Mouse (Mus musculus): ENCODE data around the gene Gm49027. TPM values are rescaled to one million over a fixed set of nuclear protein-coding genes. Genes with fewer than 3 reads are reported as not detected.

Gm49027 gene
- polyA plus RNA-seq, 1 experiment = 0.74 TPM

DNA sequence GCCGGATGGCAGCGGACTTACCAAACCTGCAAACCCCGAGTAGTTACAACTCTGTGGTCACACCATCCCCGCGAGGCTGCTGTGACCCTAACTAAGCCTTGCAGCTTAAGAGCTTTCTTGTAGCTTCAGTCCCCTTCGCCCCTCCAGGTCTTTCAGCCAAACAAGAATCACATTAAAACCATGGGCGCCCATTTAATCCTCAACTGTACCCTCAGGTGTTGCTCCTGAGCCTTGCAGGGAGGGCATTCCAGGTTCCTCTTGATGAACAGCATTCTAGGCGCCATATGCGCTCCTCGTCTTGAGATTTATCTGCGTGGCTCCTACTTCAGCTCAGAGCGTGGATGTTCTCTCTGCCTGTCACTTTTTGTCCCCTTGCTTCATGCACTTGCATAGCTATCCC is 16.4 kb downstream of the Gm49027 start:
- Histone ChIP-seq H3K27ac (ENCODE audit: insufficient read depth, low read depth, low read length) (no peak overlapping the region), H3K4me3 (ENCODE audit: insufficient read depth, low read length) (peak overlapping the region; percentile 58; the same call in 1 of the 2 replicates), H3K4me1 (ENCODE audit: control insufficient read depth, insufficient read depth, low read length) (peaks cover 3% of the 10 kb centered on the region; the same call in 1 of the 2 replicates)
- TF ChIP-seq CTCF (IDR thresholded peaks at IDR 0.05; ENCODE audit: low read depth, low read length) = no peak
- TF ChIP-seq POLR2A (IDR thresholded peaks at IDR 0.05; ENCODE audit: borderline replicate concordance, low read depth, low read length) = no peak

DNA sequence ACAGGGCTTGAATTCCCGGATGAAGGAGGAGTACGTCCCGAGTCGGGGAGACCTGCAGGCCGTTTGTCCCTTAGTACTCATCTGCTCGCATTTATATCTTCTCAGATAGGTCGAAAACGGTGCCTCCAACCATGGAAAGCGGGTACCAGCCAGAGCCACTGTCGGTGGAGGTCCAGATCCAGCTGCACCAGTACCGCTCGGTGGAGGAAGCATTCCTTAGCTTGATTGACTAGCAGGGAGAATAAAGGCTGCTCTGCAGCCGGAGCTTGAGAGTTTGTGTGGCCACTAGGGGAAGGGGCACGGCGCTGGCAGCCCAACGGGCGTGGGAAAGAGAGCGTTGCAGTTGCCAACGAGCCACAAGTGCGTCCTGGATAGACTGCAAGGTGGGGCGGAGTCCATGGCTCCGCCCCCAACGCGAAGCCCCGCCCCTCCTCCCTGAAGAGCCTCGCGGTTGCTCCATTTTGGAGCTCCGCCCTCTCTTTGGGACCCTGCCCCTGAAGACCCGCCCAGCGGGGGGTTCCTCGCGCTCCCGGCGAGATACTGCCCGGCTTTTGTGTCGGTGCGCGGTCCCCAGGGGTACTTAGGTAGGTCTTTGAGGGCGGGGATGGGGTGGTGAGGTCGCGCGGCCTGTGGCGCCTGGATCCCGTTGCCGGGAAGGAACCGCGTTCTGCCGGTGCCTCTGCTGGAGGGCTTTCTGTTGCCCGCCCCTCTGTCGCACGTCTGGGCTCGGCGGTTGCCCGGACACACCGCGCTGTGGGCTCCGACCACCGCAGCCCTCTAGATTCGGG is 17.2 kb downstream of the Gm49027 start:
- TF ChIP-seq CTCF (IDR thresholded peaks at IDR 0.05; ENCODE audit: low read depth, low read length) (no peak), POLR2A (IDR thresholded peaks at IDR 0.05; ENCODE audit: borderline replicate concordance, low read depth, low read length) (no peak)
- peaks cover 3% of the 10 kb centered on the region; the same call in 1 of the 2 replicates for H3K4me1 ChIP-seq (ENCODE audit: control insufficient read depth, insufficient read depth, low read length)
- peak overlapping the region; percentile 58 for H3K4me3 ChIP-seq (ENCODE audit: insufficient read depth, low read length)
- H3K27ac ChIP-seq (ENCODE audit: insufficient read depth, low read depth, low read length) = no peak overlapping the region

DNA sequence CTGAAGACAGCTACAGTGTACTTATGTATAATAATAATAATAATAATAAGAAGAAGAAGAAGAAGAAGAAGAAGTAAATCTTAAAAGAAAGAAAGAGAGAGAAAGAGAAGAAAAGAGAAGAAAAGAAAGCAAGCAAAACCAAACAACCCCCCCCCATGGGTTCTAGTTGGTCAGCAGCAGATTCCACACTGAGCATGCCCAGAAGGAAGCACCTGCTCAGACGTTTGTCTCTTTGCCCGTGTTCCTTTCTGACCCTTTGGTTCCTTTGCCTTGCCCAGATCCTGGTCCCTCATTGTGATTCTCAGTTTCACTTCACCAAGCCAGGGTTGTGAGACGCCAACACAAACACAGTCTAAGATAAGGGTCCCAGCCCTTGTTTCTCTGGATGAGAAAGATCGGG is 23.3 kb downstream of the Gm49027 start:
- Histone ChIP-seq H3K27ac (ENCODE audit: insufficient read depth, low read depth, low read length) (no peak overlapping the region), H3K4me3 (ENCODE audit: insufficient read depth, low read length) (no peak overlapping the region), H3K4me1 (ENCODE audit: control insufficient read depth, insufficient read depth, low read length) (no peaks in the 10 kb centered on the region; the same call in 1 of the 2 replicates)
- TF ChIP-seq POLR2A (IDR thresholded peaks at IDR 0.05; ENCODE audit: borderline replicate concordance, low read depth, low read length) = no peak
- TF ChIP-seq CTCF (IDR thresholded peaks at IDR 0.05; ENCODE audit: low read depth, low read length) = no peak

DNA sequence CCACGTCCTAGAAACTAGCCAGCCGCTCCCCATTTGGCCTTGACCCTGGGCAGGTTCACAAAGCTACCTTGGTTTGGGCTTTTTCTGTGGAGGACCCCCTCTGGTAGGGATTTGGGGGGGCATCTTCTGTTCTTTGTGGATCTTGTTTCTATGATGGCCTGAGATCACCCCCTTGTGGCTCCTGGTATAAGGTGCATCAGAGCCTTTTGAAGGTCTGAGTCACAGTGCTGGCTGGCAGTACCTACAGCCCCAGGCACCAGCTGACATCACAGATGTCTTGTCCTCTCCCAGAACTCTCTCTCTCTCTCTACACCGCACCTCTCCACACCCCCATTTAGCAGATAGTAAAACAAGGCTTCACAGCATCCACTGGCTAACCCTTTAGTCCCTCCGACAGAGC is 25.6 kb downstream of the Gm49027 start:
- TF ChIP-seq CTCF (IDR thresholded peaks at IDR 0.05; ENCODE audit: low read depth, low read length) = no peak; the same call in 1 of the 2 replicates
- TF ChIP-seq POLR2A (IDR thresholded peaks at IDR 0.05; ENCODE audit: borderline replicate concordance, low read depth, low read length) = no peak
- H3K27ac ChIP-seq (ENCODE audit: insufficient read depth, low read depth, low read length) = no peak overlapping the region
- H3K4me3 ChIP-seq (ENCODE audit: insufficient read depth, low read length) = no peak overlapping the region

DNA sequence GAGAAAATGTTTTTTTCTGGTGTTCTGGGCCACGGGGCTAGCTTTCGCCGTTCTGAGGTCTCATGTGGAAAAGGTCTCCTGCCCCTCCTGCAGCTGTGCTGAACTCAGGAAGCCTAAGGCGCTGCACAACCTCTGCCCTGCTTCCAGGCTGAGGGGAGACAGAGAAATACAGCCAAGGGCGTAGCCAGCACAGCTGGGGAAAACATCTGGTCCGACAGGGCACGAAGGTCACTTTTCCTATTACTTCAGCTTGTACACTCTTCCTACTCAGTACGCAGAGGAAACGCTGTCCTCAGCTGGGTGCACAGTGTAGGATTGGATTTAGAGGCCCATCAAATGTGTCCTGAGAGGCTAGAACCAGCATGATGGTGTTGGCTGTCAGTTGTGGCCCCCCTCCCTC is 35.4 kb downstream of the Gm49027 start:
- Histone ChIP-seq H3K4me1 (ENCODE audit: control insufficient read depth, insufficient read depth, low read length) (no peaks in the 10 kb centered on the region), H3K27ac (ENCODE audit: insufficient read depth, low read depth, low read length) (no peak overlapping the region), H3K4me3 (ENCODE audit: insufficient read depth, low read length) (no peak overlapping the region)
- no peak for TF ChIP-seq POLR2A (IDR thresholded peaks at IDR 0.05; ENCODE audit: borderline replicate concordance, low read depth, low read length)
- TF ChIP-seq CTCF (IDR thresholded peaks at IDR 0.05; ENCODE audit: low read depth, low read length) = no peak

More for the DNA sequence above, 25.6 kb downstream of the Gm49027 start:
- no peaks in the 10 kb centered on the region; the same call in 1 of the 2 replicates for H3K4me1 ChIP-seq (ENCODE audit: control insufficient read depth, insufficient read depth, low read length)

DNA sequence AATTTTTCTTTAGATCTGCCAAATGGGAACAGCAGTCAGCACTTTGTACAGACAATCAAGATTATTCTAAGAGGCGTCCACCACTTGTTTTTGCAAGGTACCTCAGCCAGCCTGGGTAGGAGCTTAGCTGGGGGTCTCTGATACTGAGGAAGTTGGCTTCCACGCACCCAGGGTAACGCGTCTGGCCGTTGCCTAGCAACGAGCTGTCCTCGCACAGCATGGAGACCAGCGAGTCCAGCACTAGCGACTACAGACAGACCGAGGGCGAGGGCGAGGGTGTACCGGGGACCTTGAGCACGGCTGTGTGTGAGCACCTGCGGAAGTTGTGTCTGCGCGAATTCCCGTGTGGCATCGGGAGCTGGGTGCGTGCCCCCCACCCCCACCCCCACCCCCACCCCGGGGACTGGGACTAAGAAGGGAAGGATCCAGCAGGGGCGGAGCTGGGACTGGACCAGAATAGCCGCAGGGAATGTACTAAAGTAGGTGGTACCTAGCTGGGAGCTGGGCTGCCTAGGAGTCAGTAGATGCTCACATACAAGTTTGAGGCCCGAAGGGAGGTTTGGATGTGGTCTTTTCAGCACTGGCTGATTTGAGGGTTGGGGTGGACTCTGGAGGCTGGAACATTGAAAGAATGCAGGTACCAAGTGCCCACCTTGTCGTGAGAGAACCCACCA is 36.0 kb downstream of the Gm49027 start, which contains the start of the genes Lrrc43 and Il31:
Gene Lrrc43, plus strand, starts transcription at position 194 of the 674 bp plus-strand sequence.
Gene Il31, minus strand, starts transcription at position 378 of the 674 bp plus-strand sequence.
- Histone ChIP-seq H3K27ac (ENCODE audit: insufficient read depth, low read depth, low read length) (no peak within 1 kb of the TSS), H3K4me3 (ENCODE audit: insufficient read depth, low read length) (no peak within 1 kb of the TSS), H3K4me1 (ENCODE audit: control insufficient read depth, insufficient read depth, low read length) (no peaks in the 10 kb centered on the region)
- TF ChIP-seq POLR2A (IDR thresholded peaks at IDR 0.05; ENCODE audit: borderline replicate concordance, low read depth, low read length) = no peak
- TF ChIP-seq CTCF (IDR thresholded peaks at IDR 0.05; ENCODE audit: low read depth, low read length) = no peak

DNA sequence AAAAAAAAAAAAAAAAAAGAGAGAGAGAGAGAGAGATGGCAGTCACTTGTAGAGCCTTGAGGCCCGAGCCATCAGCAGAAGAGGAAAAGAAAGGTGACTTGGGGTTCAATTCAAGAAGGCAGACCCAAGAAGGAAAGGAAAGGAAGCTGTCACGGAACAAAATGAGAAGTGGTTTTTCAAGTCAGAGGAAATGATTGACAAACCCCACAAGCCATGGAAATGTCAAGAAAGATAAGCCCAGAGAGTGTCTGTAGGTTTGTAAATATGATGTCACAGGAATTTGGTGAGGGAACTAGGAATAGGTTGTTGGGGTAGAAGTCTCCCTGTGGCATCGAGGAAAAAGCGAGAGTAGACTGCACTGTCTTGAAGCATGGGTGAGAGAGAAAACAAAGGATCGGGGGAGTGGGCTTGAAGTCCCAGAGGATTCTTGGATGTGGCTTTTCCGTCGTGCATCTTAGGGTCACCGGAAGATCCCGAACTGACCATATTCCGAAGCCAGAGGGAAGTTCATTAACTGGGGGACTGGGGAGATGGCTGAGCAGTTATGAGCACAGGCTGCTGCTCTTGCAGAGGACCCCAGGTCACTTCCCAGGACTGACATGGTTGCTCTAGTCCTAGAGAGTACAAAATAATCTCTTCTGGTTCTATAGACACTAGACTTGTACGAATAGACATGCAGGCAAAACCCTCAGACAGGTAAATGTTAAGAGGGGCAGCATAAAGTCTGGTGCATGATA is 37.5 kb downstream of the Gm49027 start:
- no peaks in the 10 kb centered on the region for H3K4me1 ChIP-seq (ENCODE audit: control insufficient read depth, insufficient read depth, low read length)
- no peak overlapping the region for H3K27ac ChIP-seq (ENCODE audit: insufficient read depth, low read depth, low read length)
- TF ChIP-seq POLR2A (IDR thresholded peaks at IDR 0.05; ENCODE audit: borderline replicate concordance, low read depth, low read length) (no peak), CTCF (IDR thresholded peaks at IDR 0.05; ENCODE audit: low read depth, low read length) (no peak)
- no peak overlapping the region for H3K4me3 ChIP-seq (ENCODE audit: insufficient read depth, low read length)

DNA sequence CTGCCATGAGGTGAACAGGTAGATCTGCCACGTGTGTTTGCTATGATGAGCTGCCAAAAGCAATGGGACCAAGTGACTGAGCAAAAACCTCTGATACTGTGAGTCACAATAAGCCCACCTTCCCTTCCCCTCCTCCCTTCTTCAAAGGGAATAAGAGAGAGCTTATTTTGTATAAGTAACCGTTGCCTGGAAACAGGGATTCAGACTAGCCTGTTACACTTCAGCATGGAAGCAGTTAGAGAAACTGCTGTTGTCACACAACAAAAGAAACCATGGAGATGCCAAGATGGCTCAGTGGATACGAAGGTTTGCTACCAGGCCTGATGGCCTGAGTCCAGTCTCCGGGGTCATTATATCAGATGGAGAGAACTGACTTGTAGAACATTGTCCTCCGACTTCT is 51.5 kb downstream of the Gm49027 start:
- Histone ChIP-seq H3K4me3 (ENCODE audit: insufficient read depth, low read length) (no peak overlapping the region), H3K4me1 (ENCODE audit: control insufficient read depth, insufficient read depth, low read length) (peaks cover 3% of the 10 kb centered on the region; the same call in 1 of the 2 replicates), H3K27ac (ENCODE audit: insufficient read depth, low read depth, low read length) (no peak overlapping the region)
- TF ChIP-seq POLR2A (IDR thresholded peaks at IDR 0.05; ENCODE audit: borderline replicate concordance, low read depth, low read length) = no peak
- no peak for TF ChIP-seq CTCF (IDR thresholded peaks at IDR 0.05; ENCODE audit: low read depth, low read length)

DNA sequence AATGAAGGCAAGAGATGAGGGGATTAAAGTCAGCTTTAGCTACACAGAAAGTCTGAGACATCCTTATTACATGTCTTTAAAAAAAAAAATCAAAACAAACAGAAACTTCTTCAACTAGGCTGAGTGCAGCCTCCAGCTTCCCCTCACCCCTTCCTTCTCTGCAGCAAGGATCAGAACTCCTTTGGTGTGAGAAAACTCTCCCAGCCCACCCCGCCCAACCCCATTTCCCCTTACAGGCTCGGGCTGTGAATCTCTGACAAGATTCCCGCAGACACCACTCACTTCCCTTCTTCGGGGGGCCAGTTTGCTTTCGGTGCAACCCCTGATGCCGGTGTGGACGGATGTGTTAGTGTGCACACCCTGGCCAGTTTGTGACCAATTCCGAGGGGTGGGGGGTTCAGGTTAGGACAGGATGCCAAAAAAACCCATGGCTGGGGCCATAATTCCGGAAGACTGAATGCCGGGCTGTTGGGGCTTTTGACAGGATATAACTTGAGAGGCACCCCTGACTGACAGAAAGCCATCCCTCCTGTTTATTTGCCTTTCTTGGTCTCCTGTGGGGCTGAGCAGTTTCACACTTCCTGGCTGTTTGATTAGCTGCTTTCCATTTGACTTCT is 54.4 kb downstream of the Gm49027 start:
- H3K4me3 ChIP-seq (ENCODE audit: insufficient read depth, low read length) = peak overlapping the region; percentile 27
- TF ChIP-seq POLR2A (IDR thresholded peaks at IDR 0.05; ENCODE audit: borderline replicate concordance, low read depth, low read length) = no peak
- TF ChIP-seq CTCF (IDR thresholded peaks at IDR 0.05; ENCODE audit: low read depth, low read length) = 0 out of 2 replicates have a peak, but pooled peaks have one; percentile 24

More for the DNA sequence above, 54.4 kb downstream of the Gm49027 start:
- peaks cover 3% of the 10 kb centered on the region; the same call in 1 of the 2 replicates for H3K4me1 ChIP-seq (ENCODE audit: control insufficient read depth, insufficient read depth, low read length)
- H3K27ac ChIP-seq (ENCODE audit: insufficient read depth, low read depth, low read length) = no peak overlapping the region
